Mouse (Mus musculus): ENCODE results near the gene Setd1b. TPM values are rescaled to one million over a fixed set of nuclear protein-coding genes. Genes with fewer than 3 reads are reported as not detected.
"Not testable (repeated sequence)": the region's sequence is repeated elsewhere in the genome, so short reads cannot be mapped to it uniquely, and the experiment has no call there.

The Setd1b gene
- polyA plus RNA-seq, 1 experiment from 2014 or later = 14.1 TPM

DNA sequence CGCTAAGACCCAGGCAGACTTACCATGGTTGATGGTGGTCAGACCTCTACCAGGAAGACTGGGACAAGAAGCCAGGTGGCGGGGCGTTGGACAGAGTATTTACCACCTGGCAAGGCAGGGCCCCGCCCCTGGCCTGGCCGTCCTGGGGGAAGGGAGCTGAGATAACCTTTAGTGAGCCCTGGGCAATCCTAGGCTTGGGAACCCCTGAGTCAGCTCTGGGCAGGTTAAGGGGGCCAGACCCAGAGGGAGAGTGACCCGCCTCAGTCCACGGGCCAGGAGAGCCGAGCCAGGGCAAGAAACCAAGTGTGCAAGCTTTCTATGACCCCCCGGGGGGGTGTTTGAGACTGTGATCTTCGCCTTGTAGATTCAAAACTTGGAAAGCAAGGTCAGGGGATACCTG, 40.7 kb downstream of the Setd1b start, which contains the start of gene Hpd:
Gene Hpd, minus strand, starts transcription at position 77 of the 400 bp plus-strand sequence.
- WGBS = 88% methylated on average over 10 of the region's 10 CpGs

GRCm38 (mm10) chr5:123185966-123186365, 44.0 kb downstream of the Setd1b start:
- ATAC-seq = no peak
- Histone ChIP-seq H3K36me3 (no peaks in the 10 kb centered on the region), H3K9ac (replicated peaks) (no peak overlapping the region), H3K27me3 (no peaks in the 10 kb centered on the region), H3K4me1 (replicated peaks) (no peaks in the 10 kb centered on the region), H3K4me3 (replicated peaks) (no peak overlapping the region), H3K27ac (no peak overlapping the region), H3K4me2 (replicated peaks) (no peak overlapping the region), H3K9me3 (no peaks in the 10 kb centered on the region)
- 76% methylated on average over 6 of the region's 6 CpGs for WGBS

More for the DNA sequence above, 40.7 kb downstream of the Setd1b start, which contains the start of gene Hpd:
- Histone ChIP-seq H3K27me3 (no peaks in the 10 kb centered on the region), H3K36me3 (no peaks in the 10 kb centered on the region), H3K4me2 (replicated peaks) (no peak within 1 kb of the TSS), H3K4me1 (replicated peaks) (no peaks in the 10 kb centered on the region), H3K4me3 (replicated peaks) (no peak within 1 kb of the TSS), H3K9me3 (no peaks in the 10 kb centered on the region), H3K27ac (no peak within 1 kb of the TSS), H3K9ac (replicated peaks) (no peak within 1 kb of the TSS)
- ATAC-seq = no peak

GRCm38 (mm10) chr5:123187306-123187705, 45.3 kb downstream of the Setd1b start:
- H3K9me3 ChIP-seq = no peaks in the 10 kb centered on the region
- WGBS = 83% methylated on average over 3 of the region's 3 CpGs
- H3K9ac ChIP-seq (replicated peaks) = no peak overlapping the region
- H3K4me1 ChIP-seq (replicated peaks) = no peaks in the 10 kb centered on the region
- no peak overlapping the region for H3K27ac ChIP-seq
- no peak overlapping the region for H3K4me3 ChIP-seq (replicated peaks)
- H3K36me3 ChIP-seq = no peaks in the 10 kb centered on the region
- no peak for ATAC-seq
- H3K4me2 ChIP-seq (replicated peaks) = no peak overlapping the region
- no peaks in the 10 kb centered on the region for H3K27me3 ChIP-seq

- no peak overlapping the region for H3K9ac ChIP-seq (replicated peaks)
- no peaks in the 10 kb centered on the region for H3K27me3 ChIP-seq
- H3K4me2 ChIP-seq (replicated peaks) = no peak overlapping the region
- no peaks in the 10 kb centered on the region for H3K36me3 ChIP-seq
- no peak overlapping the region for H3K4me3 ChIP-seq (replicated peaks)
- no peak overlapping the region for H3K27ac ChIP-seq
- peaks cover 5% of the 10 kb centered on the region for H3K4me1 ChIP-seq (replicated peaks)
- ATAC-seq = no peak
- no peaks in the 10 kb centered on the region for H3K9me3 ChIP-seq
- WGBS = 83% methylated on average over 3 of the region's 3 CpGs
Observed at GRCm38 (mm10) chr5:123190912-123191311, 48.9 kb downstream of the Setd1b start.

- Histone ChIP-seq H3K27me3 (no peaks in the 10 kb centered on the region), H3K9me3 (no peaks in the 10 kb centered on the region), H3K4me3 (replicated peaks) (no peak overlapping the region), H3K27ac (no peak overlapping the region), H3K36me3 (no peaks in the 10 kb centered on the region), H3K4me1 (replicated peaks) (peaks cover 5% of the 10 kb centered on the region), H3K4me2 (replicated peaks) (no peak overlapping the region), H3K9ac (replicated peaks) (no peak overlapping the region)
- 86% methylated on average over 6 of the region's 6 CpGs for WGBS
- no peak for ATAC-seq
Observed at GRCm38 (mm10) chr5:123191427-123191826, 49.4 kb downstream of the Setd1b start.

GRCm38 (mm10) chr5:123192606-123193150, 50.7 kb downstream of the Setd1b start:
- Histone ChIP-seq H3K4me2 (replicated peaks) (no peak overlapping the region), H3K27ac (no peak overlapping the region), H3K27me3 (no peaks in the 10 kb centered on the region), H3K36me3 (no peaks in the 10 kb centered on the region), H3K4me3 (replicated peaks) (no peak overlapping the region), H3K4me1 (replicated peaks) (peaks cover 5% of the 10 kb centered on the region), H3K9me3 (no peaks in the 10 kb centered on the region), H3K9ac (replicated peaks) (no peak overlapping the region)
- 56% methylated on average over 9 of the region's 9 CpGs for WGBS
- ATAC-seq = no peak

- no peaks in the 10 kb centered on the region for H3K36me3 ChIP-seq
- H3K9me3 ChIP-seq = no peaks in the 10 kb centered on the region
- H3K4me1 ChIP-seq (replicated peaks) = peaks cover 5% of the 10 kb centered on the region
- H3K9ac ChIP-seq (replicated peaks) = no peak overlapping the region
- H3K27ac ChIP-seq = no peak overlapping the region
- H3K27me3 ChIP-seq = no peaks in the 10 kb centered on the region
- WGBS = 86% methylated on average over 5 of the region's 5 CpGs
- no peak for ATAC-seq
- no peak overlapping the region for H3K4me2 ChIP-seq (replicated peaks)
- H3K4me3 ChIP-seq (replicated peaks) = no peak overlapping the region
Observed at GRCm38 (mm10) chr5:123193436-123193835, 51.4 kb downstream of the Setd1b start.

GRCm38 (mm10) chr5:123194856-123195255, 52.9 kb downstream of the Setd1b start:
- H3K27me3 ChIP-seq = no peaks in the 10 kb centered on the region
- no peaks in the 10 kb centered on the region for H3K9me3 ChIP-seq
- WGBS = 93% methylated on average over 6 of the region's 6 CpGs
- H3K36me3 ChIP-seq = no peaks in the 10 kb centered on the region
- H3K4me2 ChIP-seq (replicated peaks) = no peak overlapping the region
- no peak overlapping the region for H3K27ac ChIP-seq
- peaks cover 5% of the 10 kb centered on the region for H3K4me1 ChIP-seq (replicated peaks)
- no peak overlapping the region for H3K9ac ChIP-seq (replicated peaks)
- H3K4me3 ChIP-seq (replicated peaks) = no peak overlapping the region
- ATAC-seq = no peak

- no peak overlapping the region for H3K4me3 ChIP-seq (replicated peaks)
- H3K27me3 ChIP-seq = no peaks in the 10 kb centered on the region
- no peak for ATAC-seq
- H3K9ac ChIP-seq (replicated peaks) = no peak overlapping the region
- H3K36me3 ChIP-seq = no peaks in the 10 kb centered on the region
- 91% methylated on average over 16 of the region's 16 CpGs for WGBS
- H3K9me3 ChIP-seq = no peaks in the 10 kb centered on the region
- H3K4me2 ChIP-seq (replicated peaks) = no peak overlapping the region
- H3K4me1 ChIP-seq (replicated peaks) = peaks cover 5% of the 10 kb centered on the region
- H3K27ac ChIP-seq = no peak overlapping the region
Observed at GRCm38 (mm10) chr5:123195500-123196000, 53.6 kb downstream of the Setd1b start.

DNA sequence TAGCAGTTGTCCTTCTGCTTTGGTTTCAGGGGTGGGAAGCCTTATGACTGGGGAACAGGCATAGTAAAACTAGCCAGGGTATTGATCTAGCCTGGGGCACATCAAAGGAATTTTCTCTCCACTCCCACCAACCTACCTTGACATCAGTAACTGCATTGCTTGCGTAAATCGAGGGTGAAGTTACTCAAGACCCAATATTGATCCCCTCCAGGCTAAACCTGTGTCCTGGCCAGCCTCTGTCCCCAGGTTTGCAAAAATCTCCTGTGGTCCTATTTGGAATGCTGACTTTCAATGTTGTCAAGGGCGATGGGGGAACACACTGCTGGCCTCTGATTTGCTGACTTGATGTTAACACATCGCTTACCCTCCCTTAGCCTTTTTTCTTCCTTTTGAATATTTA, 54.8 kb downstream of the Setd1b start:
- Histone ChIP-seq H3K27me3 (no peaks in the 10 kb centered on the region), H3K4me2 (replicated peaks) (no peak overlapping the region), H3K9ac (replicated peaks) (no peak overlapping the region), H3K4me3 (replicated peaks) (no peak overlapping the region), H3K36me3 (no peaks in the 10 kb centered on the region), H3K9me3 (no peaks in the 10 kb centered on the region), H3K27ac (no peak overlapping the region), H3K4me1 (replicated peaks) (peaks cover 5% of the 10 kb centered on the region)
- no peak for ATAC-seq
- WGBS = 81% methylated on average over 4 of the region's 4 CpGs

DNA sequence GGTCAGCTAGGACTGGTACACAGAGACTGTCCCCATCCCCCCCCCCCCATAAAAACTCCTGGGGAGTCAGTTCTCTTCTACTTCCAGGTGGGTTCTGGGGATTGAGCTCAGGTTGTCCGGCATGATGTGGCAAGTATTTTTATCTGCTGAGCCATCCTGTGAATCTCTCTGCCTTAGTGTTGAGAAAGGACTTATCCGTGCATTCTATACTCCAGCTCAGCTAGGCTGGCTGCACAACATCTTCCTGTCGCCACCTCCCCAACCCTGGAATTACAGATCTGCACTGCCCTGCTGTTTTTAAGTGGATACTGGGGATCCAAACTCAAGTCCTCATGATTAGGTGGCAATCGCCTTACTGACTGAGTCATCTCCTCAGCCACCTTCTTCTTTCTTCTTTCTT, 56.5 kb downstream of the Setd1b start:
- Histone ChIP-seq H3K36me3 (no peaks in the 10 kb centered on the region), H3K4me2 (replicated peaks) (no peak overlapping the region), H3K4me1 (replicated peaks) (no peaks in the 10 kb centered on the region), H3K27me3 (no peaks in the 10 kb centered on the region), H3K9me3 (no peaks in the 10 kb centered on the region), H3K9ac (replicated peaks) (no peak overlapping the region), H3K27ac (no peak overlapping the region), H3K4me3 (replicated peaks) (no peak overlapping the region)
- WGBS = 90% methylated on average over 4 of the region's 4 CpGs
- ATAC-seq = no peak

DNA sequence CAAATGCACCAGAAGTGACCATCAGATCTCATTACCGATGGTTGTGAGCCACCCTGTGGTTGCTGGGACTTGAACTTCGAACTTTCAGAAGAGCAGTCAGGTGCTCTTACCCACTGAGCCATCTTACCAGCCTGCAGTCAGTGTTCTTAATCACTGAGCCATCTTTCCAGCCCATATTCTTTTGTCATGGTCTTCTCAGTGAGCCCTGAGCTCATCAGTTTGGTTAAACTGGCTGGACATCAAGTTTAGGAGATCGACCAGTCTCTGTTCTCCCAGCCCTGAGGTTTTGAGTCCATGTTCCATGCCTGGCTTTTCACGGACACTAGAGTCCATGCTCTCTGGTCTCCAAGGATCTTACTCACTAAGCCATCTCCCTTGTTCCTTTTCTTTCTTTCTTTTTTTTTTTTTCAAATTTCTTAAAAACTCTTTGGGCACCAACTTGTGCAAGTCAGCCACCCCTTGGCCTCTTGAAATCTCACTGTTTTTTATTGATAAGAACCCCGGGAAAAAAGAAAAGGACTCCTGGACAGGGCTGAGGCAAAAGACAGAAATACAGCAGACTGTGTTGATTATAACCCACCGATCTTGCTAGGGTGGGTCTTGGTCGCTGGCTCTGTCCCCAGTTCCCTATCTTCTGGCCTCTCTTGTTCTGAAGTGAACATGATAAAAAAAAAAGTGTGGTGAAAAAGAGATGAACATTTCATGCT, 59.0 kb downstream of the Setd1b start:
- H3K4me3 ChIP-seq (replicated peaks); H3K4me1 ChIP-seq (replicated peaks); H3K9ac ChIP-seq (replicated peaks); ATAC-seq; H3K9me3 ChIP-seq; H3K27me3 ChIP-seq; H3K27ac ChIP-seq; H3K4me2 ChIP-seq (replicated peaks); H3K36me3 ChIP-seq: not testable (repeated sequence)
- WGBS = 92% methylated on average over 5 of the region's 7 CpGs
